Mouse (Mus musculus) megakaryocyte, embryonic 14.5 days (primary cell): ENCODE results near the gene Tns4.

ENCODE experiments used
- FLI1 ChIP-seq: IDR thresholded peaks from 2 replicates; pipeline ENCODE4 v1.6.1; 2012; ENCODE audit warnings: low read length, inconsistent platforms, mixed read lengths
- GATA1 ChIP-seq: IDR thresholded peaks from 3 replicates; pipeline ENCODE4 v1.6.1; 2012; ENCODE audit warnings: mixed read lengths, low read length, inconsistent platforms, borderline replicate concordance

DNA sequence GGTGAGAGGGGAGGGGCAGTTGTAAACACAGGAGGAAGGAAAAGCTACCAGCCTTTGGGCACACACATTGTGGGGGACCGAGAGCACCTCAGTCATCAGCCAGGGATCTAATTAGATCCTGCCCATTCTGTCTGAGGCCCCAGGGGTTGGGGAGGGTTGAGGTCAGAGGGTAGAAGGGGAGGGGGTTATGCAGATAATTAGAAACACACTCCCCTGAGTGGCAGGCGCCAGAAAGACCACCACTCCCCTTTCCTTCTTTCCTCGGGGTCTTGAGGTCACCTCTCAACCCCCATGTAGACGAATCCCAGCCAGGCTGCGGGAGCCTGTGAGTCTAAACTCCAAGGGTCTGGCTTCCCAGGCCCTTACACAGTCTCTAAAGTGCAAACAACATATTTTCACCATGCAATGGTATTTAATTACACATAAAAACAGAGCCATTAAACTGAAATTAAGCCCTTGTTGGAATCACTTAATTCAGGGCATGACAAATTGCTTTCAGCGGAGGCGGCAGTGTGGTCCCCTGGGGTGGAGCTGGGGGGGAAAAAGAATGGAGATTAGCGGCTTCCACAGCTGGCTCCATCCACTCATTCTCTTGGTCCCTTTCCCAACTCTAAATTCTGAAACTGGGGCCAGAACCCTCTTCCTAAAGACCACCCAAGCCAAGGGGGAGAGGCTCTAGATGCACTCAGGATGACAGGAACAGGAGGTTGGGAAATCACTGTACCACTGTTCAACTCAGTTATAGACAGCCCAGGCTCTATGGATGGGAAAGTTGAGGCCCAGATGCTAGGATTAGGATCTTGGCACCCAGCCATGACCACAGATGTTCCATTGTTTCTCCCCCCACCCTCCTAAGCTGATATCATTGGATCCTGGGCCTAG, 33.3 kb downstream of the Tns4 start:
- TF ChIP-seq GATA1 (no peak), FLI1 (no peak)
